Mouse (Mus musculus): ENCODE data around the gene Ctnnb1.

- TF ChIP-seq CTCF (IDR thresholded peaks at IDR 0.05; ENCODE audit: control insufficient read depth, insufficient read depth, insufficient read length) = no peak
- no peak for TF ChIP-seq FOSL1 (IDR thresholded peaks at IDR 0.05; ENCODE audit: insufficient read depth, low read length, poor library complexity, severe bottlenecking)
- TF ChIP-seq CEBPB (IDR thresholded peaks at IDR 0.05; ENCODE audit: low read depth) = no peak
- TF ChIP-seq MAX (IDR thresholded peaks at IDR 0.05) = no peak
- TF ChIP-seq USF1 (IDR thresholded peaks at IDR 0.05; ENCODE audit: low read depth) = no peak
- no peak for TF ChIP-seq MYOG (IDR thresholded peaks at IDR 0.05; ENCODE audit: control insufficient read depth, extremely low read depth, insufficient read length)
- TF ChIP-seq MYOD1 (IDR thresholded peaks at IDR 0.05; ENCODE audit: control insufficient read depth, insufficient read length, low read depth) = no peak
These were observed 6.6 kb downstream of the Ctnnb1 start for GRCm38 (mm10) chr9:120935634-120935922.

Data from C2C12 (cell line).